Mouse (Mus musculus): ENCODE results near the gene Gtsf2.

DNA sequence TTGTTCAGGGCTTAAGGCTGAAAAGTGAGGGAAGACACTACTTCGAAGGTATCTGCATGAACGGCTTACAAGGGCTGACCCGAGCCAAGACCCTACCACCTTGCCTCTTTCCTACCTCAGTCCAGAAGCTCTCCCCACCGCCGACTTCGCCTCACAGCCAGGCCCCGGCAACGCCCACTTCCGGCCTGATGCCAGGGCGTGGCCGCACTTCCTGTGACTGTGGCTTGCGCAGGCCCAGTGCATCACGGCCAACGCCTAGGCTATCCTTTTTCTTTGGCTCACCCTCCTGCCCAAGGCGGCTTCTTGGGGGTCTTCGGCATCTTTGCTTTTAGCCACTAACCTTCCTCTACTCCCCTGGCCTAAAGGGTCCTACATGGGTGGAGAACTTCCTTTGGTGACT is 18.0 kb downstream of the Gtsf2 start, which contains the start of gene Gtsf1:
- TF ChIP-seq CTCF (IDR thresholded peaks at IDR 0.05; ENCODE audit: low read depth) (no peak), EP300 (IDR thresholded peaks at IDR 0.05; ENCODE audit: low read depth) (no peak)
